Mouse (Mus musculus) hindbrain, embryonic 11.5 days (tissue): ENCODE results near the gene Mex3d. TPM values are rescaled to one million over a fixed set of nuclear protein-coding genes. Genes with fewer than 3 reads are reported as not detected.

Experiments used
- polyA plus RNA-seq: library from polyadenylated mRNA; unstranded; fragments of >200 nt; fragmentation: Nextera tagmentation; extraction: Ambion mirVana; gene quantifications from 2 replicates; pipeline ENCODE4 v1.2.1, GENCODE M21; 2014

The Mex3d gene
- polyA plus RNA-seq, 1 experiment from 2014 or later = 14.7 TPM

Other genes starting within 250 kb of the Mex3d start
- 364 and 371 TPM in 2 replicates for gene Atp5d, start 249.0 kb downstream of the Mex3d start, polyA plus RNA-seq
- gene Cbarp, start 246.8 kb downstream of the Mex3d start, polyA plus RNA-seq = 15.1 and 16.7 TPM in 2 replicates
- gene Midn, start 239.4 kb downstream of the Mex3d start, polyA plus RNA-seq = 66.7 and 67.1 TPM in 2 replicates
- 83.4 and 90.4 TPM in 2 replicates for gene Cirbp, start 221.7 kb downstream of the Mex3d start, polyA plus RNA-seq
- gene 1600002K03Rik, start 214.7 kb downstream of the Mex3d start, polyA plus RNA-seq = 7.6 and 9.4 TPM in 2 replicates
- gene Efna2, start 208.2 kb downstream of the Mex3d start, polyA plus RNA-seq = 24.8 and 34.2 TPM in 2 replicates
- 49.4 and 57.3 TPM in 2 replicates for gene Mum1, start 161.2 kb downstream of the Mex3d start, polyA plus RNA-seq
- 242 and 245 TPM in 2 replicates for gene Ndufs7, start 138.5 kb downstream of the Mex3d start, polyA plus RNA-seq
- 30.3 and 30.4 TPM in 2 replicates for gene Gamt, start 126.6 kb downstream of the Mex3d start, polyA plus RNA-seq
- 46.8 and 47.3 TPM in 2 replicates for gene Dazap1, start 126.2 kb downstream of the Mex3d start, polyA plus RNA-seq
- gene Rps15, start 95.2 kb downstream of the Mex3d start, polyA plus RNA-seq = 798 TPM in 2 replicates
- 74.4 and 101 TPM in 2 replicates for gene Apc2, start 91.7 kb downstream of the Mex3d start, polyA plus RNA-seq
- gene 2310011J03Rik, start 67.1 kb downstream of the Mex3d start, polyA plus RNA-seq = 32.9 and 34.9 TPM in 2 replicates
- gene Pcsk4, start 58.2 kb downstream of the Mex3d start, polyA plus RNA-seq = 1.1 and 1.8 TPM in 2 replicates
- gene Reep6, start 57.7 kb downstream of the Mex3d start, polyA plus RNA-seq = 3.7 and 3.8 TPM in 2 replicates
- 0.54 and 0.70 TPM in 2 replicates for gene Adamtsl5, start 39.2 kb downstream of the Mex3d start, polyA plus RNA-seq
- 0.11 and 0.14 TPM in 2 replicates for gene Plk5, start 31.2 kb downstream of the Mex3d start, polyA plus RNA-seq
- gene Mbd3, start 11.9 kb upstream of the Mex3d start, polyA plus RNA-seq = 227 and 240 TPM in 2 replicates
- gene Uqcr11, start 19.2 kb upstream of the Mex3d start, polyA plus RNA-seq = 466 and 480 TPM in 2 replicates
- 110 and 130 TPM in 2 replicates for gene Tcf3, start 46.0 kb upstream of the Mex3d start, polyA plus RNA-seq
- 2.1 and 3.5 TPM in 2 replicates for gene Onecut3, start 107.2 kb upstream of the Mex3d start, polyA plus RNA-seq
- 0.86 and 0.95 TPM in 2 replicates for gene Atp8b3, start 151.5 kb upstream of the Mex3d start, polyA plus RNA-seq
- 21.6 and 22.5 TPM in 2 replicates for gene Rexo1, start 173.9 kb upstream of the Mex3d start, polyA plus RNA-seq
- gene Klf16, start 189.7 kb upstream of the Mex3d start, polyA plus RNA-seq = 3.9 and 4.2 TPM in 2 replicates
- gene Abhd17a, start 202.7 kb upstream of the Mex3d start, polyA plus RNA-seq = 98.8 and 108 TPM in 2 replicates
- 64.1 and 68.7 TPM in 2 replicates for gene Scamp4, start 215.2 kb upstream of the Mex3d start, polyA plus RNA-seq
- gene Adat3, start 215.2 kb upstream of the Mex3d start, polyA plus RNA-seq = 5.8 and 7.4 TPM in 2 replicates
- gene Gm49322, start 218.4 kb upstream of the Mex3d start, polyA plus RNA-seq = 1.5 and 1.7 TPM in 2 replicates
- gene Csnk1g2, start 235.2 kb upstream of the Mex3d start, polyA plus RNA-seq = 71.1 and 85.6 TPM in 2 replicates